Mouse (Mus musculus): ENCODE results near the gene Csn1s2b. TPM values are rescaled to one million over a fixed set of nuclear protein-coding genes. Genes with fewer than 3 reads are reported as not detected.
"Not testable (repeated sequence)": the region's sequence is repeated elsewhere in the genome, so short reads cannot be mapped to it uniquely, and the experiment has no call there.

The Csn1s2b gene
- not detected for total RNA-seq (2021)
- long read RNA-seq, experiment 1, result 0 reads
- long read RNA-seq, experiment 2, result 0 reads

DNA sequence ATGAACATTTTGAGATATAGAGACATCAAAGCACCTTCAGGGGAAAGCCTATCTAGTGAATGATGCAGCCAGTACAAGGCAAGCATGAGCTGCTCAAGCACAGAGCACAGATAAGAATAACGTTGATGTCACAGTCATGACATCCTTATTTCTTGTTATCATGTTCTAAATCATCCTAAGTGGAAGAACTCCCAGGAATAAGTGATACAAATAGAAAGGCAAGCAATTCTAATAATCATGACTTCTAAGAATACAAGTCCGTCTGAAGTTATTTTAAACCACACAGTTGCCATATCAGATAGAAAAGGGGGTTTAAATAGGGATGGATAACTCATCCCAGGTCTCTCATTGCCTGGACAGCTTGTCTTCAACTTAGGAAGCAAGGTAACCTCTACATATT, at the start of gene Csn1s2b:
Gene Csn1s2b, plus strand, starts transcription at position 301 of the 400 bp plus-strand sequence.
- DNase-seq, result no peak

DNA sequence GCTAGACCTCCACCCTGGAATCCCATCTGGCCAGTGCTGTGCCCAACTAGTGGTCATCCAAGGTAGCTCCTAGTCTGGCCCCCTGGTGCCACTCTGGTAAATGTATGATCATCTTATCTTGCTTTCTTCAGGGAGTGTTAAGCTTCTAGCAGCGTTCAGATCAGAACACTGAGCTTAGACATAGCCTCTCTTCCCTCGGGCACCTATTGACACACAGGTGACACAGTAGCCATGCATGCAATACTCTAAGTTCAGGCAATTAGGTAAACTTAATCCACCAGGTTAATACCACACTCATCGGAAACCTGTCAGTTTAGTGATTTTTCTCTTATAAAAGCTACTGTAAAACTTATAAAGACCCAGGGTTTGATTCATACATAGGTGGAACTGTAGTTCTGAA, 43.3 kb upstream of the Csn1s2b start:
- no peak for DNase-seq

DNA sequence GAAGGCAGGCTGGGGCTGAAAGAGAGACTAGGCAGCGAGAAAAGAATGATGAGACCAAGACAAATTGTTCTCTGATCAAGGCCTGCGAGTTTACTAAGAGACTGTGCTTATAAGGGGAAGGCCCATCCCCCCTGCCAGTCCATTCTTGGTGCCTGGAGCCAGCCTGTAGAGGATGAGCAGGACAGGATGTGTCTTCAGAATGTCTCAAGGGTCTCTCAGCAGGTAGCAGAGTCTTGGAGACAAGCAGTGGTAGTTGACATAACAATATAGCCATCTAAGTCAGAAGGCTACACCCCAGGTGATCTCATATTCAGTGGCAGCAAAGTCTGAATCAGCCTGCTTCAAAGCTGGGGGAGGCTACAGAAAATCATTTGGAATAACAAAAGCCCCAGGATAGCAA, 35.7 kb upstream of the Csn1s2b start:
- not testable (repeated sequence) for DNase-seq

DNA sequence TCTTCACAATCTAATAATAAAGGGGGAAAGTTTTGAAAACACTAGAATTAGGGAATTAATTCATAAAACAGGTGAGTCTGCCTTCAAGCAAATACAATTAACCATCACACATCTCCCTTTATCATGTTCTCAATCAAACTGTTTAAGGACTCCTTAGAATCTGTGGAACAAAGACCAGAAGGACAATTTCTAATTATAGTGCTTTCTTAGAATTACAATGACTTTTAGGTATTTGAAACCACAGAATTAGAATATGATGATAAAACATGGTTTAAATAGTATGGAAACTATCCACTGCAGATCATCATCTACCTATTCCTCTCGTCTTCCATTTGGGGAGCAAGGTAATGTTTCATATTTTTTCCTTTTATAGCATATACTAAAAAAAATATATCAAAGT, 33.6 kb upstream of the Csn1s2b start, which contains the start of gene Csn1s2a:
Gene Csn1s2a, plus strand, starts transcription at position 301 of the 400 bp plus-strand sequence.
- no peak for DNase-seq

DNA sequence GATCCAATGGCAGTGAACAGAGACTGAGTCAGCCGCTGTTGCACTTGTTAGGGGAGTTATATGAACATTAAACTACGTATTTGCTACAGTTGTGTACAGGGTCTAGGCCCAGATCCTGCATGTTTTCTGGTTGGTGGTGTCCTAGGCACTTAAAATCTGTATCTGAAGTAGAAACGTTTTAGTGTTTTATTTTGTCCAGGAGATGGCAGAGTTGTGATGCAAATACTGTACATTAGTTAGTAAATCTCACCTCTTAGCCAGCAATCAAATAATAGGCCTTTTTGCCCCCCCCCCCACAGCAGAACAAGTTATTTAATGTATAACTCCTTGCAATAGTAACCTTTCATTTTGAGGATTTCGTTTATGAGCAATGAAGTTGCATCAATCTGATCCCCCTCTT, 25.2 kb upstream of the Csn1s2b start:
- DNase-seq, result no peak

DNA sequence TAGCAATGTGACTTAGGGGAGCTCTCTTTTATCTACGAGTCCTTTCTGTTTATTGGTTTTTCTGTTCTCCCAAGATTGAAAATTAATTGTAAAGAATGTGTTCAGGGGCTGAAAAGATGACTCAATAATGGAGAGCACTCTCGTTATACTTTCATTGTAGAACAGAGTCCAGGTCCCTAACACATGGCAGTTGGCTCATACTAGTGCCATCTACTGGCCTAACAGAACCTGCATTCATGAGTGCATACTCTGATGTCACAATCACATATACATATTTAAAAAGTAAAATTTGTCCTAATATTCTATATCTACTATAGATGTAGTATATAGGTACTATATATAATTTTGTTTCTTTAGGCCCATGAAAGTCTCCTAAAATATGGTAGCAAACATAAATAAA, 1.4 kb downstream of the Csn1s2b start:
- DNase-seq, result no peak

DNA sequence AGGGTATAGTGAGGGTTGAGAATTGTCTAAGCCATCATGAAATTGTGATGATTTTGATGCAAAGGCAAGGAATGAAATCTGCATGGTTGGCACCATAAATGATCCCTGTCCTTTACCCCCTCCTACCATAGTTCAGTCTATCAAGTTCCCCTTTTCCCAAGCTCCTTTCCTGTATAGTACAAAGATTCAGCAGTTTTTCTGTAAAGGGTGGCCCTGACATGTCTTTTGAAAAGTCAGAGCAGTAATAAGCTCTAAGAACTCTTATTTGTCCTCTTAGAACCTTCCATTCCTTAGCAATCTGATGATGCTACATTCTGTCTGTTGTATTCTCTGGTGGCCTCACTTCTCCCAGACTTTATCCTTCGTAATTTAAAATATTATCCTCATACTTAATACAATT, 17.5 kb downstream of the Csn1s2b start, which contains the start of gene Prr27:
Gene Prr27, plus strand, starts transcription at position 301 of the 400 bp plus-strand sequence.
- no peak for DNase-seq

DNA sequence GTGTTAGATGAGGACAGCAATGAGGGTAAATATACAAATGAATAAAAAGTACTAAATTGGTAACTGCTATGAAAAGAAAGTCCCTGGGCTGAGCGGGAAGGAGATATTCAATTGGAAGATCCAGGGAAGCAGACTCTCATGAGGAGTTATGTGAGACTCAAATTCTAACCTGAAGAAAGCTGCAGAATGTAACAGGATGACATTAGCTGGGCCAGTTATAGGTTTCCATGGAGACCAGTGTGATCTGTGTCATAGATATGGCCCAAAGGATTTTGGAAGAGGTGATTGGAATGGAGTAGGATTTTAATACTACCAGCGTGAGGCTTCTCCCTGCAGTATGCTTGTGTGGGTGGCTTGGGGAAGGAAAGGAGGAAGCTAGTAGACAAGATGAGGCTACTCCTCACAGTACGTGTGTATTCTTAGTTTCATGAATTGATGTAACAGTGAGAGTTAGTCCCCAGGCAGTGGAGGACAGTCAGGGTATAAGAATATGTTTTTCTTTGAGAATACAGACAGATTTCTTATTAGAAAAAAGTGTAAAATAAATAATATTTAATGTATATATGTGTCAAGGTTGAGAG, 47.3 kb downstream of the Csn1s2b start:
- DNase-seq, result no peak

DNA sequence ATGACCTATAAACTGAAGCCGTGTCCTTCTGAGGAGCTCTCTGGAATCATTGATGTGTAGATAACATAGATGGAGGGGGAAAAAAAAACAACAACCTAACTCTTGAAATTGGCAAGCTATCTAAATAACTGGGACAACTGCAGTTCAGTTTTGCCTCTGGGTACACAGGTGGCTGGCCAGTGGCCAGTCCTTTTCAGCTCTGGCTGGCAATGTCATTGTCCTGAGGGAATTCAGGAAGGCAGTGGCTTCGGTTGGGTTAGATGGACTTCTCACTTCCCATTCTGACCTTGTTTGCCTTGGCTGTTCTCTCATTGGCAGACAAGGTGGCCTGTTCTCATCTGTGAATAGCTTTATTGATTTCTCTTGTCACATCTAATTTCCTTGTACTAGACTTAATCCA, 62.2 kb downstream of the Csn1s2b start:
- DNase-seq, result no peak

DNA sequence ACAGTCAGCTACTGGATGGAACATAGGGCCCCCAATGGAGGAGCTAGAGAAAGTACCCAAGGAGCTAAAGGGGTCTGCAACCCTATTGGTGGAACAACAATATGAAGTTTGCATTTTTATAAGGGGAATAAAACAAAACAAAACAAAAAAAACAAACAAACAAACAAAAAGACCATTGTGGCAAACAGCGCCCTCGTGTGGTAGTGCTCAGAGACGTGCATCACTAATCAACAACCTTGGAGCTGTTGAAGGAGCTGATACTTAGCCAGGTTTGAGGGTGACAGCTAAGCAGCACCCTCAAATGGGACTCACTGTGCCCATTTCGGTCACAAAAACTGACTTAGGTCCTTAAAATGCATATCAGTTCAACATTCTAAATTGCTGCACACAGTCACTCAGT, 63.5 kb downstream of the Csn1s2b start:
- DNase-seq, result no peak

Other genes with a start within 250 kb of the Csn1s2b start
- gene Sult1d1, start 239.1 kb upstream of the Csn1s2b start, total RNA-seq (2021), result under 1 TPM in 1 of 2 experiments, not detected in 1; 0.67 TPM
- gene Sult1e1, start 216.5 kb upstream of the Csn1s2b start, total RNA-seq (2021), result under 1 TPM in 1 of 2 experiments, not detected in 1; 0.57 TPM
- gene Csn1s1, start 141.9 kb upstream of the Csn1s2b start, total RNA-seq (2021), result not detected
- gene Csn2, start 108.5 kb upstream of the Csn1s2b start, total RNA-seq (2021), result not detected
- not detected for gene Csn1s2a, start 33.5 kb upstream of the Csn1s2b start, total RNA-seq (2021)
- gene Prr27, start 17.6 kb downstream of the Csn1s2b start, total RNA-seq (2021), result not detected
- not detected for gene Odam, start 76.9 kb downstream of the Csn1s2b start, total RNA-seq (2021)
- gene Csn3, start 117.5 kb downstream of the Csn1s2b start, total RNA-seq (2021), result not detected
- gene 2310003L06Rik, start 161.4 kb downstream of the Csn1s2b start, total RNA-seq (2021), result not detected
- not detected for gene Gm28434, start 161.4 kb downstream of the Csn1s2b start, total RNA-seq (2021)
- gene Cabs1, start 171.4 kb downstream of the Csn1s2b start, total RNA-seq (2021), result not detected
- gene Smr3a, start 194.5 kb downstream of the Csn1s2b start, total RNA-seq (2021), result not detected

Data from heart, adult 18-20 months (tissue).